Mouse (Mus musculus): ENCODE data around the gene Gm21317.
"Not testable (repeated sequence)": the region's sequence is repeated elsewhere in the genome, so short reads cannot be mapped to it uniquely, and the experiment has no call there.

The Gm21317 gene

GRCm38 (mm10) chrY:82224927-82225326 lies at the start of gene Gm21317:
Gene Gm21317 (plus strand): TSS chrY:82225227.
- not testable (repeated sequence) for DNase-seq (ENCODE audit: inconsistent ontology term)
